Mouse (Mus musculus): ENCODE results near the gene Tbx3. TPM values are rescaled to one million over a fixed set of nuclear protein-coding genes. Genes with fewer than 3 reads are reported as not detected.

The Tbx3 gene
- polyA plus RNA-seq, 1 experiment, result 672 TPM

- no peak for TF ChIP-seq POLR2A (IDR thresholded peaks at IDR 0.05; ENCODE audit: low read depth, low read length)
- TF ChIP-seq CTCF (IDR thresholded peaks at IDR 0.05; ENCODE audit: extremely low read depth, insufficient read length, insufficient replicate concordance, low read depth, low read length), result no peak
- WGBS, result 41% methylated on average over 5 of the region's 5 CpGs
- Histone ChIP-seq H3K36me3 (ENCODE audit: control insufficient read depth, insufficient read depth, low read length) (peaks cover 50% of the 10 kb centered on the region), H3K27me3 (ENCODE audit: control insufficient read depth, insufficient read depth, low read length) (no peaks in the 10 kb centered on the region), H3K4me1 (ENCODE audit: control insufficient read depth, insufficient read depth, insufficient read length, low read length) (peaks cover 20% of the 10 kb centered on the region), H3K27ac (ENCODE audit: insufficient read depth, low read depth, low read length) (no peak overlapping the region), H3K4me3 (ENCODE audit: low read depth, low read length) (no peak overlapping the region)
Observed at GRCm38 (mm10) chr5:119683861-119684260, 13.4 kb downstream of the Tbx3 start.

- Histone ChIP-seq H3K27me3 (ENCODE audit: control insufficient read depth, insufficient read depth, low read length) (no peaks in the 10 kb centered on the region), H3K4me1 (ENCODE audit: control insufficient read depth, insufficient read depth, insufficient read length, low read length) (peaks cover 20% of the 10 kb centered on the region), H3K4me3 (ENCODE audit: low read depth, low read length) (no peak overlapping the region), H3K27ac (ENCODE audit: insufficient read depth, low read depth, low read length) (0 out of 2 replicates have a peak overlapping the region, but pooled peaks have one; percentile 39), H3K36me3 (ENCODE audit: control insufficient read depth, insufficient read depth, low read length) (peaks cover 43% of the 10 kb centered on the region)
- WGBS, result 66% methylated on average over 15 of the region's 15 CpGs
- no peak for TF ChIP-seq CTCF (IDR thresholded peaks at IDR 0.05; ENCODE audit: extremely low read depth, insufficient read length, insufficient replicate concordance, low read depth, low read length)
Observed at GRCm38 (mm10) chr5:119684701-119685391, 14.4 kb downstream of the Tbx3 start.

GRCm38 (mm10) chr5:119685446-119686198, 15.2 kb downstream of the Tbx3 start:
- Histone ChIP-seq H3K27me3 (ENCODE audit: control insufficient read depth, insufficient read depth, low read length) (no peaks in the 10 kb centered on the region), H3K27ac (ENCODE audit: insufficient read depth, low read depth, low read length) (peak overlapping the region; percentile 89), H3K36me3 (ENCODE audit: control insufficient read depth, insufficient read depth, low read length) (peaks cover 35% of the 10 kb centered on the region), H3K4me1 (ENCODE audit: control insufficient read depth, insufficient read depth, insufficient read length, low read length) (peaks cover 18% of the 10 kb centered on the region), H3K4me3 (ENCODE audit: low read depth, low read length) (peak overlapping the region; percentile 50)
- WGBS, result 23% methylated on average over 22 of the region's 22 CpGs
- TF ChIP-seq POLR2A (IDR thresholded peaks at IDR 0.05; ENCODE audit: low read depth, low read length) (peak; percentile 28; the same call in 1 of the 2 replicates), CTCF (IDR thresholded peaks at IDR 0.05; ENCODE audit: extremely low read depth, insufficient read length, insufficient replicate concordance, low read depth, low read length) (no peak)

- no peaks in the 10 kb centered on the region for H3K27me3 ChIP-seq (ENCODE audit: control insufficient read depth, insufficient read depth, low read length)
- H3K4me3 ChIP-seq (ENCODE audit: low read depth, low read length), result peak overlapping the region; percentile 50
- peak overlapping the region; percentile 89 for H3K27ac ChIP-seq (ENCODE audit: insufficient read depth, low read depth, low read length)
- WGBS, result 7% methylated on average over 30 of the region's 30 CpGs
- H3K4me1 ChIP-seq (ENCODE audit: control insufficient read depth, insufficient read depth, insufficient read length, low read length), result peaks cover 15% of the 10 kb centered on the region
- TF ChIP-seq CTCF (IDR thresholded peaks at IDR 0.05; ENCODE audit: extremely low read depth, insufficient read length, insufficient replicate concordance, low read depth, low read length) (peak; percentile 50; the same call in 1 of the 2 replicates), POLR2A (IDR thresholded peaks at IDR 0.05; ENCODE audit: low read depth, low read length) (no peak)
- H3K36me3 ChIP-seq (ENCODE audit: control insufficient read depth, insufficient read depth, low read length), result peaks cover 28% of the 10 kb centered on the region
Observed at GRCm38 (mm10) chr5:119686199-119686964, 15.9 kb downstream of the Tbx3 start.

GRCm38 (mm10) chr5:119687005-119687855, 16.8 kb downstream of the Tbx3 start:
- no peak overlapping the region for H3K27ac ChIP-seq (ENCODE audit: insufficient read depth, low read depth, low read length)
- TF ChIP-seq POLR2A (IDR thresholded peaks at IDR 0.05; ENCODE audit: low read depth, low read length) (no peak), CTCF (IDR thresholded peaks at IDR 0.05; ENCODE audit: extremely low read depth, insufficient read length, insufficient replicate concordance, low read depth, low read length) (no peak)
- no peak overlapping the region for H3K4me3 ChIP-seq (ENCODE audit: low read depth, low read length)
- no peaks in the 10 kb centered on the region for H3K27me3 ChIP-seq (ENCODE audit: control insufficient read depth, insufficient read depth, low read length)
- WGBS, result 55% methylated on average over 36 of the region's 36 CpGs
- peaks cover 15% of the 10 kb centered on the region for H3K4me1 ChIP-seq (ENCODE audit: control insufficient read depth, insufficient read depth, insufficient read length, low read length)
- peaks cover 20% of the 10 kb centered on the region for H3K36me3 ChIP-seq (ENCODE audit: control insufficient read depth, insufficient read depth, low read length)

- H3K27me3 ChIP-seq (ENCODE audit: control insufficient read depth, insufficient read depth, low read length), result no peaks in the 10 kb centered on the region
- WGBS, result 82% methylated on average over 22 of the region's 22 CpGs
Observed at GRCm38 (mm10) chr5:119687856-119688206, 17.4 kb downstream of the Tbx3 start.

More at GRCm38 (mm10) chr5:119687856-119688206, 17.4 kb downstream of the Tbx3 start:
- Histone ChIP-seq H3K27ac (ENCODE audit: insufficient read depth, low read depth, low read length) (no peak overlapping the region), H3K36me3 (ENCODE audit: control insufficient read depth, insufficient read depth, low read length) (peaks cover 14% of the 10 kb centered on the region), H3K4me3 (ENCODE audit: low read depth, low read length) (no peak overlapping the region), H3K4me1 (ENCODE audit: control insufficient read depth, insufficient read depth, insufficient read length, low read length) (peaks cover 13% of the 10 kb centered on the region)
- TF ChIP-seq CTCF (IDR thresholded peaks at IDR 0.05; ENCODE audit: extremely low read depth, insufficient read length, insufficient replicate concordance, low read depth, low read length) (no peak), POLR2A (IDR thresholded peaks at IDR 0.05; ENCODE audit: low read depth, low read length) (no peak)

Data from small intestine, adult 2 months (tissue).